Mouse (Mus musculus): ENCODE results near the gene Rab27a.

DNA sequence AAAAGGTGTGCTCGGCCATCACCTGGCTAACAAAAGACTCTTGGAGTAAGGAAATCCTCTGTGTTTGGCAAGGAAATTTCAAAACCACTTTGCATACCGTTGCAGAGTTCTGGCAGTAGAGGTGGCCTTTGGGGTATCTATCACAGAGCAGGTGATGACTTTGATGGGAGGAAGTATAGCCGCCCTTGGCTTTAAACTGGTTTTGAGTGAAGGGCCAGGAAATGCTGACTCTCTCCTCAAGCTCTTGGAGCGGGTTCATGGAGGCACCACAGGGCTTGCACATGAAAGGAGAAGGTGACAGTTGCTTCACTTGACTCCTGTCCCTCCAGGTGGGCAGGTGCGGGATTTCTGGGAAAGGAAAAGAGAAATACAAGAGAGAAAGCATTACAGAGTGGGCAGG is 42.9 kb downstream of the Rab27a start:
- TF ChIP-seq CTCF (IDR thresholded peaks at IDR 0.05; ENCODE audit: low read depth) (no peak), EP300 (IDR thresholded peaks at IDR 0.05; ENCODE audit: low read depth) (no peak)

All from heart, postnatal 0 days (tissue).